Mouse (Mus musculus): Measurements from ENCODE around the gene Smox. TPM values are rescaled to one million over a fixed set of nuclear protein-coding genes. Genes with fewer than 3 reads are reported as not detected.

Gene Smox
- total RNA-seq, 2 experiments from 2014 or later = 86.0 to 120 TPM

DNA sequence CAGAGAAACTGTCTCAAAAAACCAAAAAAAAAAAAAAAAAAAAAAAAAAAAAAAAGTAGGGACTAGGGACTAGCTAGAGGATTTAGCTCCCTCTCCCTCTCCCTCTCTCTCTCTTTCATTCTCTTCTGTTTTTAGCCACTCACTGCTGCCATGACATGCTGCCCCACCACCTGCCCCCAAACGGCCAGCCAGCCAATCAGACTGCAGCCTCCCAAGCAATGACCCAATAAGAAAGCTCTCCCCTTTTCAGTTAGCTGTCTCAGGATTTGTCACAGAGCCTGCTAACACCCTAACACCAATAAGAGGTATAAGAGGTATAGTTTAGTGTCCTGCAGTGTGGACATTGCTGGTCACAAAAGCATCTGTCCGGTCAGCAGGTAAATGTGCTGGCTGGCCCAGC, 59.2 kb downstream of the Smox start:
- DNase-seq (ENCODE audit: low spot score) = no peak

DNA sequence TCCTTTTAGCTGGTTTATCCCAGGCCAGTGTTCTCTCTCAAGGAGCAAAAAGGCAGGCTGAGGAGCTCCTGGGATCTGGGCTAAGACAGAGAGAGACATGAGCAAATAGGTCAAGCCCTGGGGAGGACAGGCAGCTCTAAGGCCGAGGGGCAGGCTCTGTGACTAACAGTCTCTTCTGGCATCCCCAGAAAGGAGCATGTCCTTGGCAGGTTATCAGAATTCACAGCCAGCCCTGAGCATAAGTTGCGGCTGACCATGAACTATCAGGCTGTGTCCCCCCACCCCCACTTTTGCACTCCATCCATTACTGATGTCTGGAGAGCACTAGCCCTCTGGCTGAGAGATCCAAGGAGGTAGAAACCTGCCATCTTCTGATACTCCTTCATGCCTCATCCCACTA, 59.6 kb downstream of the Smox start:
- peak; percentile 29 for DNase-seq (ENCODE audit: low spot score)

DNA sequence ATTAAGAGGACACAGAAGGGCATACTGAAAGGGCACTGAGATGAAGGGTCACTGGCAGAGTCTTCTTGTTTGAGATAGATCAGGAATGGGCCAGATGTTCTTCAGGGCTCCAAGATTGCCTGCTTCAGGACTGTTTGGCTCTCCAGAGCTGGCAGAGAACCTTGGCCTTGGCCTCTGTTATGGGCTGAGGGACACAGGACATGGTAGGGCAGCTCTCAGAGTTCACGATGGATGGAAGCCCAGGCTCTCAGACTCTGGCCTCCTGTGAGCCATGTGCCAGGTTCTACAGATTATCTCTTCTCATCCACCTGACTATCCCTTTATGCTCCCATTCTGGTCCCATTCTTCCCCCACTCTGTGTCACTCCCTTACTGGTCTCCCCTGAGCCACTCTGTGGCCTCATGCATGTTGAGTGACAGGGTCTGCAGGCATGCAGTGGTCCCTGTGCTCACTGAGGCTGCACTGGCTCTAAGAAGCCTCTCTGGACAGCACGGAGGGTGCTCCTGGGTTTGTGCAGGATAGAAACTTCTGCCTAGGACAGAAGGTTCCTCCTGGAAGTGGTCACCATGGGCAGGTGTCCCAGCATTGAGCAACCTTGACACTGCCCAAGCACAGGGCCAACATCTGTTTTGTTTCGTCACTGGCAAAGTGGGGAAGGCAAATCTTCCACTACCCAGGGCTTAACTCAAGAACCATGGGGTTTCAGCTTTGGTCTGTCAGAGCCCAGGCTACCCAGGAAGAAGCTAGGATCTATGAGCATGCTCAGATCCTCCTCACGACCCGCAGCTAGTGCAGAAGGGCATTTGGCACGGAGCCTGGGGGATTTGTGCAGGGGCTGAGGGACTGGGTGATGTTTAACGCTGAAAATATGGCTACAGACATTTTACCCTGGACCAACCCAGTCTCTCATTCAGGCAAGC, 60.7 kb downstream of the Smox start:
- peak; percentile 24 for DNase-seq (ENCODE audit: low spot score)

DNA sequence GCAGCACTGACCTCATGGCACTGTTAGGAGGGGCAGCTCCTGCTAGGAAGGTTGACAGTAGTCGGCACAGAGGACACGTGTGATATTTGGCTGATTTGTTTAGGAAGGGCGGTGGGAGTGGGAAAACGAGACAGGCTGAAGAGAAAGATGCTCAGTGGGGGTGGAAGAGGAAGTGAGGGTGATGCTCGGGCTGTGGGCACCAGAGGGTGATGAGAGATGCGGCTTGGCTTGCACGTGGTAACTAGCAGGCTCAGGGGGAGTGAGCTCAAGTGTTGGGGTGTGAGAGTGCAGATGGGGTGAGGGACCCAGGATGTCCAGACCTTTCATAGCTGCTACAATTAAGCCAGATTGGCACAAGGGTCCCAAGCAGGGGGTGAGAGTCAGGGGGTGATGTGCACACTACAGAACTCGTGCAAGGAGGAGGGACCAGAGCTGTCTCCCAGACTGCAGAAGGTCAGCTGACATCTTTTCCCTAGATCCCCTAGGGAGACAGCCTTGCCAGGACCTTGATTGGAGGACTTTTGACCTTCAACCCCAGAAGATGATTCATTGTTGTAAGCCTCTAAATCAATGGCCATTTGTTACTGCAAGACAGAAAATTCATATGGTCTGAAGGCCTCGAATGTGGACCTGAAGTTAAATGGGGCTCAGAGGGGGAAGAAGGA, 61.6 kb downstream of the Smox start:
- DNase-seq (ENCODE audit: low spot score) = no peak

DNA sequence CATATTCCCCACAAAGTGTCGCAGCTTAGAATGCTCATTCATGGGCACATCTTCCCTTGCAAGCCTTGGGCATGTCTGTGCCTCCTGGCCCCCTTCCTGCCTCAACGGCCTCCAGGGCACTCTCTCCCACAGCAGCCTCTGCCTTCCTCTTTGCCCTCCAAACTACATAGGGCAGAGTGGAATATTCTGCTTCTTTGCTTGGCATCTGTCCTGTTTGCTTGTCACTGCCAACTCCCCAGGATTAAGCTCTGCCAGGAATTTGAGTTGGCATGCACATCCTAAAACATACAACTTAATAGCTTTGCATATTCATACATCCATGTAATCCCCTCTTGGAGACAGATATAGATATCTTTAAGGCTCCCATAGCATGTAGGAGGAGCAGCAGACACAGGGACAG, 66.6 kb downstream of the Smox start:
- no peak for DNase-seq (ENCODE audit: low spot score)

DNA sequence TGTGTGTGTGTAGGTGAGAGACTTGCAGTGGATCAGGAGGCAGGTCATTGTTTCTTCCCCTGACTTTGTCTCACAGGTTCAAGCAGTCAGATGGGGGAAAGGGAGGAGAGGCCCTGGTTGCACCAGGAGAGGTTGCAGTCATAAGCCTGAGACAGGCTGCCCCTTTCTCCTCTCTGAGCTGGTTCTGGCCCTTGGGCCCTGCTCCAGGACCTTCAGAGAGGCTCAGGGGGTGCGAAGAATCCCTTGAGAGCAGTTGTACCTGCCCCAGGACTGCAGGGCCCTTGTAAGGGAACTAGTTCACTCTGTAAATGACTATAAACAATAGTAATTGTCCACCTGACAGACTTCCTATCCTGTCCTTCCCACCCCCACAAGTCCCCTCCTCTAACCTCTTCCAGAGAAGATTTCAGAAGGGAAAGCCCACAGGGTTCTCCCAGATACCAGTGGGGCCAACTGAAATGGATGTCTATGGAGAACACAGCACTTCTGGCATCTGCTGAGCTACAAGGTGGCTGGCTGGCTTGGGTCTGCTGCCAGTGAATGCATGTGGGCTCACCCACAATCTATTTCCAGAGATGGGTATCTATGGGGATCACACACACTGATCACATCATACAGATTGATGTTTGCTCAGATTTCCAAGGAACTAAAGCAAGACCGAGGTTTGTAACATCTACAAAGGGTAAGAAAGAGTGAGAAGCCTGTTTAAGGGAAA, 69.1 kb downstream of the Smox start:
- DNase-seq (ENCODE audit: low spot score) = no peak

DNA sequence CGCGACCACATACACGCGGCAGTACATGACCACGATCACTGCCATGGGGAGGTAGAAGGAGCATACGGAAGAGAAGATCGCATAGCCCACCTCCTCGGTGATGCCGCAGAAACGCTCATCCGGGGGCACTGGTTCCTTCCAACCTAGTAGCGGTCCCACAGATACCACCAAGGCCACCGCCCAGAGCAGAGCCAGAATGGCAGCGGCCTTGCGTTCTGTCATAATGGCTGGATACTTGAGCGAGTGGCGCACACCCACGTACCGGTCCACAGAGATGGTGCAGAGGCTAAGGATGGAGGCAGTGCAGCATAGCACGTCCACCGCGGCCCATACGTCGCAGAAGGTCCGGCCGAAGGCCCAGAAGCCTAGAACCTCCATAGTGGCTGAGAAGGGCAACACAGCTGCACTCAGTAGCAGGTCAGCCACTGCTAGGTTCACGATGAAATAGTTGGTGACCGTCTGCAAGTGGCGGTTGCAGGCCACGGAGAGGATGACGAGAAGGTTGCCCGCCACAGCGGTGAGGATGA, 70.1 kb downstream of the Smox start:
- no peak for DNase-seq (ENCODE audit: low spot score)

DNA sequence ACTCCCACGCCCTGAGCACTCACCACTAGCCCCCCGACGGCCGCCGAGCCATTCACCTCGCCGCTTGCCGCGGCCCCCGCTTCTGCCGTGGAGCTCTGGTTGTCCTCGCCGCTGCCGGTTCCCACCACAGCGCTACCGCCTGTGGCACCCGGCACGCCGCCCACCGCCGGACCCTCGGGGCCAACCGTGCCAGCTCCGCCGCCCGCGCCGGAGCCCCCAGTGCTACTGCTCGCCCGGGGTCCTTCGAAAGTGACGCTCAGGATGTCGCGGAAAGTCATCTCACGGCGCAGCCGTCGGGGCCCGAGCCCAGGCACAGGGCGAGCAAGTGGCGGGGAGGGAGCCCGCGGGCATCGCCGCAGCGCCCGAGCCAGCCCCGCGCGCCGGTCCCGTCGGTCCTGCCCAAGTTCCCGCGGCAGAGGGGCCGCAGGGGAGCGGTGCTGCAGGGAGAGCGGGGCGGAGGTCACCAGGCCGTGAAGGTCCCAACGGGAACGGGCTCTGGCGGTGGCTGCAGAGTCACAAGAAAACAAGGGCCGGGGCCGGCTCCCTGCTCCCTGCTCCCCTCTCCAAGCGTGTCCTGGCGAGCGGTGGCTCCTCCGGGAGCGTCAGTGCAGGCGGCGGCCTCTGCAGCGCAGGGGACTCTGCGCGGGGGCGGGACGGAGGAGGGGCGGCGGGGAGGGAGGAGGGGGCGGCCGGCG, 70.7 kb downstream of the Smox start, which contains the start of gene Adra1d:
Adra1d (minus strand) TSS at position 393 of the 695 bp plus-strand sequence.
- DNase-seq (ENCODE audit: low spot score) = no peak

DNA sequence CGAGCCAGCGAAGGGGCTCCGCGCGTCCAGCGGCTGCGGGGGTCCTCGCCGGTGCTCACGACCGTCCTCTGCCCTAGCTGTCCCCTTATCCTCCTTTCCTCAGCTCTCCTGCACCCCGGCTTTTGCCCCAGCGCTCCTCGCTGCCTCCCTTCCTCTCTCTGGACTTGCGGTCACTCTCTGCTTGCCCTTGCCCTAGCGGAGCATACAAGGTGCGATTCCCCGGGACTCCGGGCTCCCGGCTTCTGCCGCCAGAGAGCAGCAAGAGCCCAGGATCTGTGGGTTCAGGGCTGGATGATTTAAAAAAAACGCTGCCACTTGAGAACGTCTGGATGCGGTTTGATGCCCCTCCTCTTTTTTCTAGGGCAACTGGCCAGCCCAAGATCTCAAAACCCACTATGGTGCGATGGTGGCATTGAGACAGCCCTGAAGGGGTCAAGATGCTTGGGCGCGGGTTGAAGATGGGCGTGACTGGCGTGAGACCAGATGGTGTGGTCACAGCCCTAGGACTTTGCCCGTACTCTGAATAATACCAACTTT, 71.4 kb downstream of the Smox start:
- peak; percentile 72 for DNase-seq (ENCODE audit: low spot score)

Other genes with a start within 250 kb of the Smox start
- gene Pank2, start 229.0 kb upstream of the Smox start, total RNA-seq (2021) = 10 to 100 TPM; 18.5 to 24.6 TPM
- 1 to 10 TPM; 1.6 to 1.9 TPM for gene Rnf24, start 138.6 kb upstream of the Smox start, total RNA-seq (2021)
- gene Adra1d, start 70.8 kb downstream of the Smox start, total RNA-seq (2021) = under 1 TPM; 0.50 to 0.88 TPM